Mouse (Mus musculus): Measurements from ENCODE around the gene Gm5485.

Gm5485 gene

DNA sequence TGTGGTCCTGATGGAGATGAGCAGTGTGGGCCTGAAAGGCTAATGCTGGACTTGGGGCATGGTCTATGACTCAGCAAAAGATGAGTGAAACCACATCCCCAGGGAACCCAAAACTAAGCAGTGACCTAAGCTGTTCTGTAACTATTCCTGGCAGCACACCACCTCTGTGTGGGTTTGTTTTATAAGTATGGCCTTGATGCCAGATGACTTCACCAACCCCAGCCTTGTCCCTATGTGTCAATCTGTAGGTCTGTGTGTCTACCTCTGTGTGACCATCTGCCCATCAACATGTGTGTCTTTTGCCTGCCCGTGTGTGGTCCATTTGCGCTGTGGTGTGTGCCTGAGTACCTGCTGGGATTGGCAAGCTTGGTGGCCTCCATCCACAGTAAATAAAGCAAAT is 44.1 kb downstream of the Gm5485 start:
- DNase-seq = no peak

DNA sequence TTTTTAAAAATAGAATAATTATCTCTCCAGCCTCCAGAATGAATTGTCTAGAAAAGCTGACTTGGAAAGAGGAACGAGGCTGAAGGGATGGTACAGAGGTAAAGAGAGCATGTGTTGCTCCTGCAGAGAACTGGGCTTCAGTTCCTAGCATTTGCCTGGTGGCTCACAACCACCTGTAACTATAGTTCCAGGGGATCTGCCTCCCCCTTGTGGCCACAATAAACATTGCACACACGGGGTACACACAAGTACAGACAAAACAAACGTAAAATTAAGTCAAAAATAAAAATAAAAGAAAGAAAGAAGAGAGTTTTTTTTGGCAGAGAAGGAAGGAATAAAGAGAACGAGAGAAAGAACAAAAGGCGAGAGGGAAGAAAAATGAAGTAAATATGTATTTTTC is 45.4 kb downstream of the Gm5485 start:
- no peak for DNase-seq

DNA sequence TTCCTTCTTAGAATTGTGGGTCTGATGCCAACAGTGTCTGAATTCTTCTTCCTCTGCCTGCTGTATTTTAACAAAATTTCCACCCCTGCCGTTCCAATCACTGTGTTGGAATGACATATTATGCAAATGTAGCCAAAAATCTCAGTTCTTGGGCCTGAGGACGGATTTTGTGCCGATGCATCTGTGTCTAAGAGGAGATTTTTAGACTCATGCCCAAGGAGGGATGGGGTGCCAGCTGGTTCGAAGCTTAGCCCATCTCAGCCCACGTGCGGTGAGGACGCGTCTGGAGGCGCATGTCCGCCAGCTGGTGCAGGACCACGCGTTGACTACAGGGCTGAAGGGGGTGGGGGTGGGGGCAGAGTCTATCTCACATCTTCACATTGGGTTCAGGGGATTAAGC is 51.3 kb downstream of the Gm5485 start:
- peak; percentile 46 for DNase-seq

DNA sequence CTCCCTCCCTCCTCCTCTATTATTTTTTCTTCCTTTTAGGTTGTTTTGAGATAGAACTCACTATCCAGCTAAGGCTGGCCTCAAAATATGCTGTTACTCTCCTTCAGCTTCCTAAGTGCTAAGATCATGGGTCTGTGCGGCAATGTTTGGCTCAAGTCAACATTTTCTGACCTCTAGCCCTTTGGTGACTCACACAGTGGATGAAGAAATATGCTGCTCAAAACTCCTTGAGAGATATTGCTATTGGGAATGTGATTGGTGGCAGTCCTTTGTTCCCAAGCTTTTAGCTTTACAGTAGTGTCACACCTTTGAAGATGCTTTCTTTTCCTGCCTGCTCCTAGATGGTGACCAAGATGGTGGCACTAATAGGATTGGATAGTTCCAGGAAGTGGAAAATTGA is 55.8 kb downstream of the Gm5485 start:
- DNase-seq = no peak

DNA sequence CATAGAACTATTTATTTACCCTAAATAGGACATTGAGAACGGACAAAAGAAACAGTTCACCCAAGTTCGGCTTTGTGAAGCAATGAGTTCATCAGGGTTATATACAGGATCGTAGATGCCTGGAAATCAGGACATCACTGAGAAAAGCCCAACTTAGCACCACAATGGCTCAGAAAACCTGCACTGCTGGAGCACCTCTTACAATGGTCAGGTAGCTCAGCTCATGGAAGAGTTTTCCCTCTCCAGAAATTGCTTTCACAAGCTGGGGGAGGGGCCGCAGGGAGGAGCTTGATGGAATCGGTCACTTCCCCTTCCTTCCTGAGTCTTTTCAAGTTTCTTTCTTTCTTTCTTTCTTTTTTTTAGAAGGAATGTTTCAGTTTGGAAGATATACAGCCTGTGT is 56.5 kb downstream of the Gm5485 start:
- no peak for DNase-seq

All from right cerebral cortex, postnatal 25 days (tissue).